Mouse (Mus musculus): ENCODE measurements around the gene Ctcfl.

DNA sequence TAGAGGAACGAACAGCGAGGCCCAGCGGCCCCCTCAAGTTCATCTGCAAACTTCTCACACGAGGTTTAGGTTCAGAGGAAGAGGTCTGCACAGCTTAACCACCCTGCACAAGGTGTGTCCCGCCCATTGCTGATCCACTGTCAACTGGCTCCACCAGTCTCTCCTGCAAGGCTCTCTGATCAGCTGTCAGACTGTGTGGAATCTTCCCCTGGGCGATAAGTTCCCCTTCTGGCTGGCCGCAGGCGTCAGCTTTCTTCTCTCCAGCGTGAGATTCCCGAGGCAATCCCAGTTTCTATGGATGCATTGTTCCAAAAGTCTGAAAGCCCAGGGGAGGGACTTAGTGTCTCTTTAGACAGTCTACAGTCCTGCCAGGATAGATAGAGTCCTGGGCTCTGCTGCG is 61.1 kb downstream of the Ctcfl start:
- TF ChIP-seq EP300 (IDR thresholded peaks at IDR 0.05; ENCODE audit: low read depth) (no peak), CTCF (IDR thresholded peaks at IDR 0.05; ENCODE audit: low read depth) (no peak)
